Mouse (Mus musculus) thymus, adult 2 months (tissue): ENCODE data around the gene Xcl1.

Experiments used
- CTCF ChIP-seq: fragments of 200-500 bp; IDR thresholded peaks from 2 replicates; pipeline ENCODE4 v1.5.1; 2012; ENCODE audit warnings: mild to moderate bottlenecking, control low read depth, low read length, moderate library complexity, borderline replicate concordance; ENCODE audit not compliant: control insufficient read depth, poor library complexity, insufficient read depth; ENCODE audit errors: extremely low read depth
- POLR2A ChIP-seq: fragments of 200-500 bp; IDR thresholded peaks from 2 replicates; pipeline ENCODE4 v1.6.1; 2012; ENCODE audit warnings: mild to moderate bottlenecking, low read length, control low read depth, moderate library complexity; ENCODE audit not compliant: control insufficient read depth, poor library complexity, insufficient read depth; ENCODE audit errors: extremely low read depth

GRCm38 (mm10) chr1:164956725-164957399 lies 21.5 kb upstream of the Xcl1 start:
- TF ChIP-seq POLR2A: no peak
- no peak for TF ChIP-seq CTCF
